Mouse (Mus musculus) lung, adult 18-20 months (tissue): ENCODE data around the gene Uck2.

ENCODE experiments used
- DNase-seq, 2 experiments: peaks; one replicate each; pipeline ENCODE4 v3.0.0; 2022; ENCODE audit warnings: mixed read lengths in 2 of 2

Gene Uck2

GRCm38 (mm10) chr1:167208816-167209215, 76.3 kb downstream of the Uck2 start:
- DNase-seq, result no peak

GRCm38 (mm10) chr1:167205177-167205750, 79.9 kb downstream of the Uck2 start:
- no peak for DNase-seq

GRCm38 (mm10) chr1:167204421-167204820, 80.7 kb downstream of the Uck2 start:
- DNase-seq, result no peak

- no peak for DNase-seq
Measured at GRCm38 (mm10) chr1:167194766-167195165, 90.4 kb downstream of the Uck2 start.

- DNase-seq, result no peak
Measured at GRCm38 (mm10) chr1:167187791-167188190, 97.3 kb downstream of the Uck2 start.

- no peak for DNase-seq
Measured at GRCm38 (mm10) chr1:167181919-167182616, 103.1 kb downstream of the Uck2 start.
